Mouse (Mus musculus) myocyte (in vitro differentiated cells): ENCODE results near the gene Ryr1. TPM values are rescaled to one million over a fixed set of nuclear protein-coding genes. Genes with fewer than 3 reads are reported as not detected.

Experiments
- H3K27me3 ChIP-seq: one replicate; pipeline ENCODE4 v1.6.1; 2011; ENCODE audit not compliant: control insufficient read depth, insufficient read depth, insufficient read length
- H3K36me3 ChIP-seq: one replicate; pipeline ENCODE4 v1.6.1; 2011; ENCODE audit not compliant: control insufficient read depth, insufficient read depth
- H3K4me2 ChIP-seq: one replicate; pipeline ENCODE4 v1.6.1; 2011; ENCODE audit warnings: low read depth, control low read depth
- H3K4me3 ChIP-seq: one replicate; pipeline ENCODE4 v1.5.1; 2011; ENCODE audit warnings: mild to moderate bottlenecking, control low read depth, moderate library complexity
- H3K79me2 ChIP-seq: one replicate; pipeline ENCODE4 v1.6.1; 2011; ENCODE audit not compliant: control insufficient read depth, insufficient read depth
- H3ac ChIP-seq: one replicate; pipeline ENCODE4 v1.6.1; 2011; ENCODE audit not compliant: control insufficient read depth, insufficient read length
- CEBPB ChIP-seq: IDR thresholded peaks from 2 replicates; pipeline ENCODE4 v1.6.1; 2011; ENCODE audit warnings: mild to moderate bottlenecking, moderate library complexity; ENCODE audit not compliant: poor library complexity, insufficient read depth, severe bottlenecking
- E2F4 ChIP-seq: IDR thresholded peaks from one replicate; pipeline ENCODE4 v1.6.1; 2011; ENCODE audit warnings: mild to moderate bottlenecking, control low read depth, moderate library complexity; ENCODE audit not compliant: insufficient read depth
- MAX ChIP-seq: IDR thresholded peaks from one replicate; pipeline ENCODE4 v1.6.1; 2011; ENCODE audit warnings: low read depth, mild to moderate bottlenecking, control low read depth
- MYOD1 ChIP-seq, 3 experiments: IDR thresholded peaks; one replicate each; pipeline ENCODE4 v1.6.1; 2011; ENCODE audit warnings: control low read depth in 2 of 3, low read depth in 2 of 3, mild to moderate bottlenecking in 2 of 3, moderate library complexity in 1 of 3; ENCODE audit not compliant: insufficient read length in 2 of 3, control insufficient read depth in 1 of 3
- MYOG ChIP-seq, 3 experiments: IDR thresholded peaks; one replicate each; pipeline ENCODE4 v1.6.1; 2011; ENCODE audit warnings: control low read depth in 2 of 3, low read depth in 2 of 3, mild to moderate bottlenecking in 2 of 3; ENCODE audit not compliant: insufficient read length in 2 of 3, control insufficient read depth in 1 of 3, insufficient read depth in 1 of 3
- POLR2A ChIP-seq: IDR thresholded peaks from one replicate; pipeline ENCODE4 v1.6.1; 2011; ENCODE audit warnings: low read depth, mild to moderate bottlenecking, control low read depth, moderate library complexity; ENCODE audit not compliant: insufficient read length
- POLR2AphosphoS2 ChIP-seq: IDR thresholded peaks from one replicate; pipeline ENCODE4 v1.6.1; 2011; ENCODE audit warnings: low read depth, control low read depth; ENCODE audit not compliant: insufficient read length
- REST ChIP-seq: IDR thresholded peaks from one replicate; pipeline ENCODE4 v1.6.1; 2011; ENCODE audit warnings: mild to moderate bottlenecking, control low read depth, moderate library complexity; ENCODE audit not compliant: insufficient read depth, insufficient read length
- SRF ChIP-seq: IDR thresholded peaks from one replicate; pipeline ENCODE4 v1.6.1; 2011; ENCODE audit warnings: low read depth; ENCODE audit not compliant: control insufficient read depth, insufficient read length
- TCF12 ChIP-seq: IDR thresholded peaks from one replicate; pipeline ENCODE4 v1.6.1; 2011; ENCODE audit warnings: mild to moderate bottlenecking, control low read depth; ENCODE audit not compliant: poor library complexity, insufficient read depth, severe bottlenecking
- TCF3 ChIP-seq: IDR thresholded peaks from one replicate; pipeline ENCODE4 v1.6.1; 2011; ENCODE audit warnings: low read depth, control low read depth; ENCODE audit not compliant: insufficient read length
- USF1 ChIP-seq: IDR thresholded peaks from one replicate; pipeline ENCODE4 v1.6.1; 2011; ENCODE audit warnings: low read depth, mild to moderate bottlenecking, control low read depth, moderate library complexity
- polyA plus RNA-seq: library from polyadenylated mRNA; unstranded; fragments of >200 nt; fragmentation: generic; extraction: Trizol; gene quantifications from one replicate; pipeline ENCODE4 v1.2.1, GENCODE M21; 2012; ENCODE audit warnings: missing spikeins

Ryr1 gene
- polyA plus RNA-seq, 1 experiment, result 73.1 TPM

DNA sequence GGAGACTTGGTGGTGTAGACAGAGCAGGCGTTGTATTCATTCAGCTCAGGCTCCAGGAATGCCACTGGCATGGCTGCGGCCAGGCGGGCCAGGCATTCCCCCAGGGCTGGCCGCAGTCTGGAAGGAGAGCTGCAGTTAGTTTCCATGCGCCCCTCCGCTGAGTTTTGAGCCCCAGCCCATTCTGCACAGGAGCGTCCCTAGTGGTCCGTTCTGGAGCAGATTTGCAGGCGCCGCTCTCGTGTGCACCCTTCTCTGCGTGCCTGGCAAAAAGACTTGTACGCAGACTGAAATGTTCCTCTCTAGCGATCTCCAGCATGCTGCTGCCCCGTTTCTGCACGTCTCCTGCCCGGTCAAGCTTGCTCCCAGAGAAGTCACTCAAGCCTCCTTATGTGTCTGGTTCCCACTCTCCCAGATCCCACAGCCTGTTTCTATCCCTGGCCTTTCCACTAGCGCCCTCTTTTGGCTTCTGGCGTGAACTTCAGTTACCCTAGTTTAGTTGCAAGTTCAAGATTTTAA, 63.4 kb downstream of the Ryr1 start:
- no peak overlapping the region for H3K4me3 ChIP-seq

DNA sequence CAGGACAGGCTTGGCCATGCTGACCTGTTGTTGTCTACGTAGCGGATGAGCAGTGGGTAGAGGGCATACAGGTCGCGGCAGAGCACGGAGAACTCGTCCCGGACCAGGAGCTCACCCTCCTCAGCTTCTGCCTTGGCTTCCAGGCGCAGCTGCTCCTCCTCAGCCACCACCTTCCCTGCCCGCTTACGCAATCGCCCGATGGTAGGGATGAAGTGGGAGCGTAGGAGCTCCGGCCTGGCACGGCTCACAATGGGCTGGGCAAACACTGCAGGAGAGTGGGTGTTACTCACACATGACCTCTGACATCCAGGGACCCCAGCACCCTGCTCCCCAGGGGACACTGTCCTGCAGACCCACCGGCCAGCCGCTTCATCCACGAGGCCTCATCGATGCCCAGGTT, 65.5 kb downstream of the Ryr1 start:
- TF ChIP-seq CEBPB, result peak; percentile 43; the same call in 1 of the 2 replicates
- no peak for TF ChIP-seq MAX
- TF ChIP-seq POLR2A, result no peak
- TF ChIP-seq POLR2AphosphoS2, result peak; percentile 68
- no peak for TF ChIP-seq E2F4
- no peak for TF ChIP-seq MYOD1 (IDR thresholded peaks at IDR 0.05; ENCODE audit: control insufficient read depth in 1 of 3, insufficient read length in 2 of 3, low read depth in 2 of 3)
- TF ChIP-seq MYOG (IDR thresholded peaks at IDR 0.05; ENCODE audit: control insufficient read depth in 1 of 3, insufficient read depth in 1 of 3, insufficient read length in 2 of 3, low read depth in 2 of 3), result peak in 1 of 3 experiments; percentile 33
- no peak for TF ChIP-seq TCF3
- no peak for TF ChIP-seq USF1
- no peaks in the 10 kb centered on the region for H3K27me3 ChIP-seq
- peaks cover 8% of the 10 kb centered on the region for H3K36me3 ChIP-seq
- no peak overlapping the region for H3K4me3 ChIP-seq
- H3K4me2 ChIP-seq, result no peak overlapping the region
- H3ac ChIP-seq, result no peak overlapping the region
- no peaks in the 10 kb centered on the region for H3K79me2 ChIP-seq

More for the DNA sequence above, 63.4 kb downstream of the Ryr1 start:
- H3K79me2 ChIP-seq, result no peaks in the 10 kb centered on the region
- TF ChIP-seq POLR2AphosphoS2 (peak; percentile 45), MYOD1 (IDR thresholded peaks at IDR 0.05; ENCODE audit: control insufficient read depth in 1 of 3, insufficient read length in 2 of 3, low read depth in 2 of 3) (no peak), TCF12 (no peak), E2F4 (no peak), USF1 (no peak), MYOG (IDR thresholded peaks at IDR 0.05; ENCODE audit: control insufficient read depth in 1 of 3, insufficient read depth in 1 of 3, insufficient read length in 2 of 3, low read depth in 2 of 3) (no peak), SRF (no peak), POLR2A (peak; percentile 10), REST (no peak), TCF3 (no peak), CEBPB (no peak)
- H3K36me3 ChIP-seq, result peaks cover 14% of the 10 kb centered on the region
- no peak overlapping the region for H3K4me2 ChIP-seq
- no peak overlapping the region for H3ac ChIP-seq
- no peaks in the 10 kb centered on the region for H3K27me3 ChIP-seq

DNA sequence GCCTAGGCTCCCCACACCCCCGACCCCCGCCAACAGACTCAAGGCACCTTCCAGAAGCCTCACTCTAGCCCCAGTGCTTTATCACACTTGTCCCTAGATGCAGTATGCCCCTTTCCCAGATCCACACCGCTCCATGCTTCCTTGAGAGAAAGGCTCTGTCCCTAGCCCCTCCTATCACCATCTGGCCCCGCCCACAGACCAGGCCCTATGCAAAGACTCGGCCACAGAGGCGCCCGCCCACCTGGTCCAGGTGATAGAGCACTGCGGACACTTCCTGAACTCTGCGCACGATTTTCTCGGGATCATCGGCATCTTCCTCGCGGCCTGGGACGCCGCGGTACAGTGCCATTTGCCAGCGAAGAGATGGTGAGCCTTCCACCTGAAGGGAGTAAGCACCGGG, 72.2 kb downstream of the Ryr1 start:
- Histone ChIP-seq H3K4me2 (no peak overlapping the region), H3K36me3 (peaks cover 4% of the 10 kb centered on the region), H3K79me2 (no peaks in the 10 kb centered on the region), H3ac (no peak overlapping the region), H3K27me3 (no peaks in the 10 kb centered on the region), H3K4me3 (no peak overlapping the region)
- TF ChIP-seq TCF3, result no peak
- TF ChIP-seq REST, result no peak
- TF ChIP-seq MYOD1 (IDR thresholded peaks at IDR 0.05; ENCODE audit: control insufficient read depth in 1 of 3, insufficient read length in 2 of 3, low read depth in 2 of 3), result no peak
- TF ChIP-seq MYOG (IDR thresholded peaks at IDR 0.05; ENCODE audit: control insufficient read depth in 1 of 3, insufficient read depth in 1 of 3, insufficient read length in 2 of 3, low read depth in 2 of 3), result no peak
- TF ChIP-seq MAX, result no peak
- TF ChIP-seq POLR2A, result no peak
- no peak for TF ChIP-seq POLR2AphosphoS2
- TF ChIP-seq USF1, result no peak
- TF ChIP-seq TCF12, result no peak
- TF ChIP-seq CEBPB, result no peak
- no peak for TF ChIP-seq E2F4
- TF ChIP-seq SRF, result no peak

DNA sequence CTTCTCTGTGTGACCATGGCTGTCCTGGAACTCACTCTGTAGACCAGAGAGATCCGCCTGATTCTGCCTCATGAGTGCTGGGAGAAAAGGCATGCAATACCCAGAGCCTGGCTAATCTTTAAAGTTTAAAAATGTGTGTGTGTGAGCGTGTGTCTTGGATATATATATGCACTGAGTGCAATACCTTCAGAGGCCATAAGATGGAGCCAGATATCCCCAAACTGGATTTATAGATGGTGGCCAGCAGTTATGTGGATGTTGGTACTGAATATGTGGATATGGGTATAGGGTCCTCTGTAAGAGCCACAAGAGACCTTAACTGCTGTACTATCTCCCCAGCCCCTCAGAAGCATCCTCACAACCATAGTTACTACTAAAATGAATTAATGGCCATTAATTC, 74.2 kb downstream of the Ryr1 start:
- H3K79me2 ChIP-seq, result no peaks in the 10 kb centered on the region
- H3K27me3 ChIP-seq, result no peaks in the 10 kb centered on the region
- no peak overlapping the region for H3K4me2 ChIP-seq
- H3ac ChIP-seq, result no peak overlapping the region
- TF ChIP-seq MAX, result no peak
- TF ChIP-seq E2F4, result no peak
- no peak for TF ChIP-seq USF1
- no peak for TF ChIP-seq TCF3
- TF ChIP-seq POLR2AphosphoS2, result no peak
- no peak for TF ChIP-seq POLR2A
- no peak for TF ChIP-seq SRF
- TF ChIP-seq MYOG (IDR thresholded peaks at IDR 0.05; ENCODE audit: control insufficient read depth in 1 of 3, insufficient read depth in 1 of 3, insufficient read length in 2 of 3, low read depth in 2 of 3), result no peak
- no peak for TF ChIP-seq REST
- TF ChIP-seq MYOD1 (IDR thresholded peaks at IDR 0.05; ENCODE audit: control insufficient read depth in 1 of 3, insufficient read length in 2 of 3, low read depth in 2 of 3), result no peak
- TF ChIP-seq TCF12, result no peak
- no peak for TF ChIP-seq CEBPB
- peaks cover 4% of the 10 kb centered on the region for H3K36me3 ChIP-seq
- H3K4me3 ChIP-seq, result no peak overlapping the region
